ENCODE assay signal across 8 mouse cellular contexts in the genomic region with DNA sequence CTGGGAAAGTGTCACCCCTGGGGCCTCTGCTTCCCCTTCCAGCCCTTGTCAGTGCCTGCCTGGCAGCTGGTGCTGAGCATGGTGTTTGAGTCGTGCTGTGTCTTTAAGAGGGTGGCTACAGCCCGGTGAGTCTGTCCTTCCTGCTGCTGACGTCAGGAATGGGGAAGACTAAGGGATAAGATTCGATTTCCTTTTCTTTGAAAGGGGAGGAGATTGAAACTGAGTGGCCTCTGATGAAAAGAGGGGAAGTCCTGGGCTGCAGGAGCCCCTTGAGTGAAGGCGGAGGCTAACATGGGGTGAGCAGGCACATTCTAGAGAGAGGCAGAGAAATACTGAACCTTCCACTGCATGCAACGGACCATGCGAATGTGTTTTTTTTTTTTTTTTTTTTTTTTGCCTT. TPM values are rescaled to one million over a fixed set of nuclear protein-coding genes. Genes with fewer than 3 reads are reported as not detected.
DNase-seq lines count a peak whose midpoint lies in the region; ATAC-seq lines count a peak whose summit lies in the region.

No protein-coding gene starts in this region.

- no peaks in the 10 kb centered on the region for H3K9me3 ChIP-seq in forebrain, embryonic 16.5 days (ENCODE audit: control insufficient read depth, low read length)

- peak; percentile 93 for DNase-seq in MEL-GATA-1-ER (ENCODE audit: extremely low read depth, low read depth)
- DNase-seq in layer of hippocampus, adult 9-10 months (ENCODE audit: low spot score): peak; percentile 59
- DNase-seq in lung, postnatal 10 days: peak; percentile 83
- peak; percentile 69 for DNase-seq in retina, postnatal 1 day
- peak; percentile 57 to 64 for DNase-seq in urinary bladder, postnatal 4 days (ENCODE audit: low spot score in 2 of 2)

- peak overlapping the region; percentile 53 for H3K9ac ChIP-seq in forebrain, embryonic 16.5 days (replicated peaks; ENCODE audit: low read depth, low read length)

- peak; percentile 81 for ATAC-seq in forebrain, embryonic 16.5 days
- ATAC-seq in hematopoietic stem cell, adult 5-6 weeks (replicated peaks in 1 of 2; ENCODE audit: insufficient read depth in 1 of 2, low FRiP score in 2 of 2, low TSS enrichment in 1 of 2, low read depth in 1 of 2, poor library complexity in 2 of 2, severe bottlenecking in 2 of 2): peak; percentile 57 to 58

- 6% methylated on average over 7 of the region's 7 CpGs for WGBS in forebrain, embryonic 16.5 days

- H3K27ac ChIP-seq in brown adipose tissue, adult 24 weeks (replicated peaks; ENCODE audit: low read depth, low read length): peak overlapping the region; percentile 65
- H3K27ac ChIP-seq in forebrain, embryonic 16.5 days (ENCODE audit: low read length): peak overlapping the region; percentile 69

- H3K4me2 ChIP-seq in forebrain, embryonic 16.5 days (ENCODE audit: low read length): peak overlapping the region; percentile 51

- peaks cover 3% of the 10 kb centered on the region for H3K4me1 ChIP-seq in brown adipose tissue, adult 24 weeks (ENCODE audit: control insufficient read depth, insufficient read depth, insufficient read length, low read length)
- peaks cover 17% of the 10 kb centered on the region for H3K4me1 ChIP-seq in forebrain, embryonic 16.5 days (replicated peaks; ENCODE audit: control insufficient read depth, insufficient read depth, low read length)

- H3K36me3 ChIP-seq in forebrain, embryonic 16.5 days (ENCODE audit: control insufficient read depth, insufficient read depth): peaks cover 8% of the 10 kb centered on the region; the same call in 1 of the 2 replicates

- H3K27me3 ChIP-seq in forebrain, embryonic 16.5 days (replicated peaks; ENCODE audit: control insufficient read depth, insufficient read depth, low read length): no peaks in the 10 kb centered on the region

- peak overlapping the region; percentile 53 for H3K4me3 ChIP-seq in brown adipose tissue, adult 24 weeks (ENCODE audit: insufficient read depth, low read depth, low read length)
- H3K4me3 ChIP-seq in forebrain, embryonic 16.5 days (replicated peaks; ENCODE audit: low read length): peak overlapping the region; percentile 41

RNA-seq across cellular contexts. Expression of a gene that starts 4.8 kb away (rescaled TPM):
- 6.6 and 16.6 TPM in 2 replicates for polyA plus RNA-seq in brown adipose tissue, adult 24 weeks (2012; ENCODE audit: insufficient read depth, insufficient read length, missing spikeins)
- polyA plus RNA-seq in forebrain, embryonic 16.5 days (2015; fragmentation: Nextera tagmentation; extraction: Ambion mirVana): 16.1 and 17.9 TPM in 2 replicates
- total RNA-seq in hematopoietic stem cell, adult 5-6 weeks (2017): 5.9 and 13.9 TPM in 2 replicates

RNA-seq across cellular contexts. Expression of a gene that starts 16.3 kb away (rescaled TPM):
- 30.4 and 48.6 TPM in 2 replicates for polyA plus RNA-seq in brown adipose tissue, adult 24 weeks (2012; ENCODE audit: insufficient read depth, insufficient read length, missing spikeins)
- polyA plus RNA-seq in forebrain, embryonic 16.5 days (2015; fragmentation: Nextera tagmentation; extraction: Ambion mirVana): 52.4 and 52.7 TPM in 2 replicates
- 416 and 906 TPM in 2 replicates for total RNA-seq in hematopoietic stem cell, adult 5-6 weeks (2017)

RNA-seq across cellular contexts. Expression of a gene that starts 19.2 kb away (rescaled TPM):
- polyA plus RNA-seq in brown adipose tissue, adult 24 weeks (2012; ENCODE audit: insufficient read depth, insufficient read length, missing spikeins): 3.6 and 4.8 TPM in 2 replicates
- polyA plus RNA-seq in forebrain, embryonic 16.5 days (2015; fragmentation: Nextera tagmentation; extraction: Ambion mirVana): 36.0 and 38.3 TPM in 2 replicates
- total RNA-seq in hematopoietic stem cell, adult 5-6 weeks (2017): 20.9 and 25.5 TPM in 2 replicates

RNA-seq across cellular contexts. Expression of a gene that starts 27.6 kb away (rescaled TPM):
- polyA plus RNA-seq in brown adipose tissue, adult 24 weeks (2012; ENCODE audit: insufficient read depth, insufficient read length, missing spikeins): 10.8 and 14.4 TPM in 2 replicates
- polyA plus RNA-seq in forebrain, embryonic 16.5 days (2015; fragmentation: Nextera tagmentation; extraction: Ambion mirVana): 16.9 and 17.5 TPM in 2 replicates
- total RNA-seq in hematopoietic stem cell, adult 5-6 weeks (2017): 13.3 and 17.6 TPM in 2 replicates

RNA-seq across cellular contexts. Expression of a gene that starts 27.7 kb away (rescaled TPM):
- 232 and 572 TPM in 2 replicates for polyA plus RNA-seq in brown adipose tissue, adult 24 weeks (2012; ENCODE audit: insufficient read depth, insufficient read length, missing spikeins)
- 505 and 526 TPM in 2 replicates for polyA plus RNA-seq in forebrain, embryonic 16.5 days (2015; fragmentation: Nextera tagmentation; extraction: Ambion mirVana)
- 60.9 and 142 TPM in 2 replicates for total RNA-seq in hematopoietic stem cell, adult 5-6 weeks (2017)

Comparison
In these comparisons a context has a peak if more than half of its experiments do, and no peak if none do; other contexts are left out.
1. Peak in every context shown above with its lines: DNase-seq, ATAC-seq, H3K4me3 ChIP-seq and H3K27ac ChIP-seq.